Mouse (Mus musculus): ENCODE results near the gene Tax1bp3.

The Tax1bp3 gene

GRCm38 (mm10) chr11:73176186-73176585, 697 bp upstream of the Tax1bp3 start:
- no peak for DNase-seq

GRCm38 (mm10) chr11:73177509-73177875, 609 bp downstream of the Tax1bp3 start:
- peak; percentile 94 for DNase-seq

GRCm38 (mm10) chr11:73177895-73178294, 1.0 kb downstream of the Tax1bp3 start:
- DNase-seq = no peak

DNA sequence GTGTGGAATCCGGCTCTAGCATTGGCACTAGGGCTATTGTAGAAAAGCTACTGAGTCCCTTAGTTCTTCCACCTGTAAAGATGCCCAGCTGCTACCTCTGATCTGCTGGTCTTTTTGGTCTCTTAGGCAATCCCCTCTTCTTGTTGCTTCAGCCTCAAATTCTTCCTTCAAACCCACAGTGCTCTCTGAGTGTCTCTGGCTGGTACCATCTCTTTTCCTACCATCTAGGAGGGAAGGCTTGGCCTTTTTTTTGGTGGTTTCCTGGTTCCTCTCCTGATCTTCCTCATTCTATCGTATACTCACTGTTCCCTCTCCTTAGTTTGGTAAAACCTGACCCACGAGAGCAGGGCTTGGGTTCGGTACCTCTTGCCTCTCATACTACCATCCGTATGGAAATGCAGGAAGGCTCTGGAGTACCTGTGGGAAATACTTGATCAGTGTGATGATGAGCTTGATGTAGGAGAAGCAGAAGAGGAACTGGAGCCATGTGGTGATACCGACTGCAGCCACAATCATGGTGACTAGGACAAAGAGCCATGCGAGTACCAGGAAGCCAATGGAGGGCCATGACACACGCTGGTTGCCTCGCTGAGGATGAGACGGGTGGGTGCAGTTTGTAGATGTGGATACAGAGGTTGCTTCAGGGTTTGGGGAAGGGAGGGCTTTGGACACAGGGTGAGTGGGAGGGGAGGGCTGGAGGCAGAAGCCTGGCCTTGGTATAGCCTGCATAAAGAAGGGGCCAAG, 9.2 kb downstream of the Tax1bp3 start:
- DNase-seq = no peak

DNA sequence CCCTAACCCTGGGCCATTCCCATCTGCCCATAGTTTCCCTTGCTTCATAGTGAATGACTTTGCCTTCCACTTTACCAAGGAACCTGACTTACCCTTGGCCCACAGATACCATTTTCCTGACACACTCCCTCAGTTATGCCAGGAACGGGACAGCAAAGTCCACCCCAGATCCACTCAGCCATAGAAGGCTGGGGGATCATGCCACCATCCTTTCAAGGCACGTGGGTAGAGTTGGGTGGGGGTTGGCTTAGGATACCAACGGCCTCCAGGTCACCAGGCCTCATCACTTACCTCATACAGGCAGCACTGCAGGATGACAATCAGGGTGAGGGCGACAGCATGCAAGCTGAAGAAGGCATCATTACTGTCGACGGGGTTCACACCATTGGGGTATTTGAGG, 10.3 kb downstream of the Tax1bp3 start:
- DNase-seq = no peak

DNA sequence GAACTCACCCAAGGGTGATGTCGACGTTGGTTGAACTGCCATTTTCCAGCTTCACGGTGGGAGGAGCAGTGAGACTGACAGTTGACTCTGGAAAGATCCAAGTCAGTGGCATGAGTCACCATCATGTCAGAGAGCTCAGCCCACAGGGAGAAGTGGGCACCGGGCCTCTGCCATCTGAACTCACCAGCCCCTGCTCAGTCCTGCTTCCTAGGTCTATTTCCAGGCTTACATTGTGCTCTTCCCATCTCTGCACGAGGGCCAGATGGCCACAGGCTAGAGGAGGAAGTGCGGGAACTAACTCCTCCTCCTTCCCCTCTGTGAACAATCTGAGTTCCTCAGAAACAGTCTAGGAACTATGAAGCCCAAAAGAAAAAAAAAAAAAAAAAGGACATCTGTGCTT, 16.2 kb downstream of the Tax1bp3 start:
- DNase-seq = no peak

- no peak for DNase-seq
These were observed 17.6 kb downstream of the Tax1bp3 start for GRCm38 (mm10) chr11:73194444-73194843.

- DNase-seq = no peak
These were observed 21.3 kb downstream of the Tax1bp3 start for GRCm38 (mm10) chr11:73198190-73198589.

GRCm38 (mm10) chr11:73198603-73199229, 21.8 kb downstream of the Tax1bp3 start, which contains the start of gene Ctns:
TSS of gene Ctns (minus strand) at chr11:73199042.
- DNase-seq = peak; percentile 89

DNA sequence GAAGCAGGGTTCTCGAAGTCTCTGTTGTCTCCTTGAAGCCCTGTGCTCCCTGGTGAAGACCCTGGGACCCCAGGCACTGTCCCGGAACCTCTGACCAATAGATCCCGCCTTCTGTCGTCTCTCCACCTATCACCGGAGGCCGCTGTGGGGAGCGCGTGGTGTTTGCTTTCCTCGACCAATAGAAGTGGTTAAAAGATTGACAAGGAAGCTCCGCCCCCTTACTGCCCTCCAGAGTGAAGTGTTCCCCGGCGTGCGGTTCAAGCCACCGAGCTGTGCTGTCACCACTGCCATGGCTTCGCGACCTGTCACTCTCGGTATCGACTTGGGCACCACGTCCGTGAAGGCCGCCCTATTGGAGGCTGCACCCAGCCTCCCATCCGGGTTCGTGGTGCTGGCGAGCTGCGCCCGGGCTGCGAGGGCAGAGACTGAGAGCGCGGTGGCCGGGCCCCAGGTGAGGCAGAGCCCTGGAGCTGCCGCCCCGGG, 22.4 kb downstream of the Tax1bp3 start, which contains the start of gene Shpk:
Gene Shpk (plus strand): TSS at position 231 of the 483 bp plus-strand sequence.
- peak; percentile 98 for DNase-seq

DNA sequence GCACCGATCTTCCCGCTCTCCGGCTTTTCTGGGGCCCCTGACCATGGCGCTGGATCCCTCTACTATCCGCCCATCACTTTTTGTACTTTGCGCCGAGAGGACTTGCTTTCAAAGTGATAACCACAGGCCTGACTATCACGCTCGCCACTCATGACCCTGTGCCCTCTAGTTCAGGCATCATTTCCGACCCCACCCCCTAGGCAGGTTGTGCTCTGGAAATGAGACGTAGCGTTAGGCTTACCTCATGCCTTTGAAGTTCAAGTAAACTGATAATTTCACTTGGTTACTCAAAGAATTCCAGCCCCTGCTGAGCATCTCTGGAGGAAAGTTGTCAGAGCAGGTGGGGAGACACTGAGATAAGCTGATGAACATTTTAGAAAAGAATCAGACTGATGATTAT, 23.0 kb downstream of the Tax1bp3 start:
- DNase-seq = no peak

- DNase-seq = peak; percentile 30
These were observed 24.1 kb downstream of the Tax1bp3 start for GRCm38 (mm10) chr11:73201021-73201420.

- peak; percentile 38 for DNase-seq
These were observed 24.7 kb downstream of the Tax1bp3 start for GRCm38 (mm10) chr11:73201597-73201996.

- no peak for DNase-seq
These were observed 27.0 kb downstream of the Tax1bp3 start for GRCm38 (mm10) chr11:73203895-73204294.

GRCm38 (mm10) chr11:73205194-73205593, 28.3 kb downstream of the Tax1bp3 start:
- no peak for DNase-seq

- no peak for DNase-seq
These were observed 30.7 kb downstream of the Tax1bp3 start for GRCm38 (mm10) chr11:73207621-73208020.

GRCm38 (mm10) chr11:73213956-73214355, 37.1 kb downstream of the Tax1bp3 start:
- DNase-seq = no peak

GRCm38 (mm10) chr11:73219671-73220070, 42.8 kb downstream of the Tax1bp3 start:
- DNase-seq = no peak

DNA sequence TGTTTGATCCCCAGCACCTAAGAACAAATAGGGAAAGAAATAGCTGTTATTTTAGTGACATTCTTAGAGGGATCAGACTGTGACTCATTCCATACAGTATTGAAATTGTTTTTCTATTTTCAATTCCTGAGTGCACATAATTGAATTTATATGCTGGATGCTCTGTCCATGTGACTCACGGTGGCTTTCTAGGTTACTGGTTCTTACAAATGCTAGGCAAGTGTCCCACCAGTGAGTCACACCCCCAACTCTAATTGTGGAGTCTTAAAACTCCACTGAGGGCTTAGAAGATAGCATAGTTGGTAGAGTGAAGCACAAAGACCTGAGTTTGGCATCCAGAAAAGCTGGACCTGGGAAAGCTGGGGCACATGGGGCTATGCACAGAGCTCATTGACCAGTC, 43.8 kb downstream of the Tax1bp3 start:
- DNase-seq = no peak

- DNase-seq = no peak
These were observed 46.0 kb downstream of the Tax1bp3 start for GRCm38 (mm10) chr11:73222846-73223245.

- DNase-seq = peak; percentile 65
These were observed 47.1 kb downstream of the Tax1bp3 start for GRCm38 (mm10) chr11:73223966-73224365.

DNA sequence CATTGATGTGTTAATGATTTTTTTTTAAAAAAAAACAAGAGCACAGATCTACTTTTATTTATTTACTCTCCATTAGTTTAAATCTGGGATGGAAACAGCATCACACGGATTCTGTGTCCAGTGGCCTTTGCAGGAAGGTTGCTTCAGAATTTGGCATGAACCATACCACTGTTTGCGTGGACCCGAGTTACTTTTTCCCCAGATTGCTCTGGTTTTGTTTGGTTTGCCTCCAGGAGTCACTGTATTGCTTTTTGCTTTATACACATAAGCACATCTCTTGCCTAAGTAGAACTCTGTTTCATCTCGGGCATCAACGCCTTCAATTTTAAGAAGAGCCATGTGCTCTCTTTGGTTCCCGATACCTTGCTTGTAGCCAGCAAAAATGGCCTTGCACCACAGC, 49.0 kb downstream of the Tax1bp3 start:
- DNase-seq = no peak

DNA sequence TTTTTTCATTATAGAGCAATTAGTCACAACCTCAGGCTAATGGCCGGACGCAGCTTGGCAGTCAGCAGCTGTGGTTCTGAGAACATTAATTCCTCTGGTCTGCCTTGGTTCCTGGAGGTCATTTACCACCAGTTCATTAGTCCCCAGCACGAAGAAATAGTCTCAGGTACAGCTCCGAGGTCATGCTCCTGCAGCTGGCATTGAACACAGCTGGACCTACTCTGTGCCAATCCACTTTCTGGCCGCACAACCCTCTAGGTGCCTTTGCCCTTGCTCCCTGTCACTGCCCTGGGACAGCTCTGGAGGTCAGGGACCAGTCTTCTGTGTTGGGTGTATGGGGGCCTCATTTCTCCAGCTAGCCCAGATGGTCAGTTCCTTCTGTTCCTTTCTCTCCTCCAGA, 52.0 kb downstream of the Tax1bp3 start:
- DNase-seq = no peak

- no peak for DNase-seq
These were observed 53.2 kb downstream of the Tax1bp3 start for GRCm38 (mm10) chr11:73230081-73230480.

All from lung, postnatal 10 days (tissue).